Mouse (Mus musculus): Measurements from ENCODE around the gene Ciapin1.
A peak's percentile ranks its signal among the peaks of the same experiment; 100 is the strongest.

The Ciapin1 gene

GRCm38 (mm10) chr8:94780491-94781154 lies 57.5 kb downstream of the Ciapin1 start:
- DNase-seq (ENCODE audit: low spot score in 2 of 2): no peak

DNA sequence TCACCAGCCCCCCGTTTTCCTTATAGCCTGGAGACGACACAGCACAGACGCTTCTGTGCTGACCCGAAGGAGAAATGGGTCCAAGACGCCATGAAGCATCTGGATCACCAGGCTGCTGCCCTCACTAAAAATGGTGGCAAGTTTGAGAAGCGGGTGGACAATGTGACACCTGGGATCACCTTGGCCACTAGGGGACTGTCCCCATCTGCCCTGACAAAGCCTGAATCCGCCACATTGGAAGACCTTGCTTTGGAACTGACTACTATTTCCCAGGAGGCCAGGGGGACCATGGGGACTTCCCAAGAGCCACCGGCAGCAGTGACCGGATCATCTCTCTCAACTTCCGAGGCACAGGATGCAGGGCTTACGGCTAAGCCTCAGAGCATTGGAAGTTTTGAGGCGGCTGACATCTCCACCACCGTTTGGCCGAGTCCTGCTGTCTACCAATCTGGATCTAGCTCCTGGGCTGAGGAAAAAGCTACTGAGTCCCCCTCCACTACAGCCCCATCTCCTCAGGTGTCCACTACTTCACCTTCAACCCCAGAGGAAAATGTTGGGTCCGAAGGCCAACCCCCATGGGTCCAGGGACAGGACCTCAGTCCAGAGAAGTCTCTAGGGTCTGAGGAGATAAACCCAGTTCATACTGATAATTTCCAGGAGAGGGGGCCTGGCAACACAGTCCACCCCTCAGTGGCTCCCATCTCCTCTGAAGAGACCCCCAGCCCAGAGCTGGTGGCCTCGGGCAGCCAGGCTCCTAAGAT lies 58.4 kb downstream of the Ciapin1 start:
- DNase-seq (ENCODE audit: low spot score in 2 of 2): no peak

GRCm38 (mm10) chr8:94778895-94779533 lies 59.1 kb downstream of the Ciapin1 start:
- DNase-seq (ENCODE audit: low spot score in 2 of 2): no peak

DNA sequence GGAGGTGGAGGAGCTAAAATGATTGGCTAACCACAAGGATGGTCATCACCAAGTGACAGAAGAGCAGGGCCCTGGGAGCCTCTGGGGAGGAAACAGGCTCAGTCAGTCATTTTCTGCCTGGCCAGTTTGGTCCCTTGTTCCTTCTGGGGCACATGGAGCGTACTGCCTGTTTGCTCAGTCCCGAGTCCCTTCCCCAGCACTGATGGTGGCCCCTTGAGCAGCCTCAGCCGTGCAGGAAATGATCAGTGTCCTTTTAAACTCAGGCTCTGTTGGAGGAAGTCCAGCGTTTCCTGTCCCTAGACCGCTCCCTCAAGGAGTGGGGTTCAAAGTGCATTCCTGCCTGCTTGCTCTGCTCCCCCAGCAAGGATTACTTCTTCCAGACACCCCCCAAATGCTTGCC lies 59.7 kb downstream of the Ciapin1 start:
- peak; percentile 49 to 56 for DNase-seq (ENCODE audit: low spot score in 2 of 2)

- DNase-seq (ENCODE audit: low spot score in 2 of 2): no peak
These were observed 60.1 kb downstream of the Ciapin1 start for GRCm38 (mm10) chr8:94778036-94778435.

- no peak for DNase-seq (ENCODE audit: low spot score in 2 of 2)
These were observed 61.8 kb downstream of the Ciapin1 start for GRCm38 (mm10) chr8:94776346-94776745.

GRCm38 (mm10) chr8:94774601-94775000 lies 63.6 kb downstream of the Ciapin1 start:
- DNase-seq (ENCODE audit: low spot score in 2 of 2): no peak

- no peak for DNase-seq (ENCODE audit: low spot score in 2 of 2)
These were observed 64.4 kb downstream of the Ciapin1 start for GRCm38 (mm10) chr8:94773700-94774171.

GRCm38 (mm10) chr8:94773048-94773447 lies 65.1 kb downstream of the Ciapin1 start:
- DNase-seq (ENCODE audit: low spot score in 2 of 2): no peak

DNA sequence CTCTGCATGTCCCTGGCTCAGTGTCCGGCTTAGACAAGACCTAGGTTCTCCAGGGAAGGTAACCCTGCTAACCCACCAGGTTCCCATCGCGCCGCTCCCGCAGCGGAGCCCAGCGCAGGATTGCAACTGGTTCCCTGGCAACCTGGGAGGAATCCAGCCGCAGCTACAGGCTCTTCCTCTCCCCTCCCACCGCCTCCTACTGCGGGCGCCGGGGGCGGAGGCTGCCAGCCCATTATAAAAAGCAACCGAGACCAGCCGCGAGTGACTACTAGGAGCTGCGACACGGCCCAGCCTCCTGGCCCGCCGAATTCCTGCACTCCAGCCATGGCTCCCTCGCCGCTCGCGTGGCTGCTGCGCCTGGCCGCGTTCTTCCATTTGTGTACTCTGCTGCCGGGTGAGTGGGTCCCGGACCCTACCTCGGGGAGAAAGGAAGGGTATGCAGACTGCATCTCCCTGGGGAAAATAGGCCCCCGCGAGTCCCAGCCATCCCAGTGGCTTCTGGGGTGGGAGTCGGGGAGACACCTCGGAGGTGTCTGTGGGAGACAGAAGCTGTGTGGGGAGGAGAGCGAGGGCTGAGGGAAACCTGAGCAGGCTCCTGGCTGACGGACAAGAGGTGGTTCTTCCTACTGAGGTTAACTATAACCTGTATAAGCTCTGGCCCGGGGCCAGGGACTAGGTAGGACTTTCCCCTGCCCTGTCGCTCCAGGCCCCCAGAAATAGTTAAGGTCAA lies 66.1 kb downstream of the Ciapin1 start, which contains the start of gene Cx3cl1:
Cx3cl1 (plus strand) TSS at position 69 of the 730 bp plus-strand sequence.
- peak; percentile 86 to 87 for DNase-seq (ENCODE audit: low spot score in 2 of 2)

DNA sequence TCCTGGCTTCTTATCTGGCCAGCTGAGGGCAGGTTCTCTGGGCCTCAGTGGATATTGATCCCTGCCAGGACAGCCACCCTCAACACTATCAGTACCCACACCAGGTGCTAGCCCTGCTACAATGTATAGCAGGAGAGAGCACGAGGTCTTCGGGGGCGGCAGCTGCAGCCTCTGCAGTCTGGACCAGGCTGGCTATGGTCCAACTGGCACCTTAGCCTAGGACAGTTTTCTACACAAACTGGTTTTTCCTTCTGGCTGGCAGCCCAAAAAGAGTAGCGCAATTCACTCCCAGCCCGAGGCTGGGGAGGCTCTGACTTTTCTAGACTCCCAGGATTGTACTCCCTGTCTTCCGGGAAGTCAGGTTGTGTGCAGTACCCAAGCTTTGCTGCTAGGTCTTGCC lies 67.2 kb downstream of the Ciapin1 start:
- no peak for DNase-seq (ENCODE audit: low spot score in 2 of 2)
